Mouse (Mus musculus): ENCODE measurements around the gene Pitpnm2. TPM values are rescaled to one million over a fixed set of nuclear protein-coding genes. Genes with fewer than 3 reads are reported as not detected.
A peak's percentile ranks its signal among the peaks of the same experiment; 100 is the strongest.

Gene Pitpnm2
- polyA plus RNA-seq, 1 experiment: 54.9 TPM

GRCm38 (mm10) chr5:124247296-124247695, 2.3 kb downstream of the Pitpnm2 start:
- Histone ChIP-seq H3K4me3 (ENCODE audit: control insufficient read depth, low read depth, low read length) (no peak overlapping the region), H3K27me3 (ENCODE audit: control insufficient read depth, insufficient read depth, low read length) (no peaks in the 10 kb centered on the region), H3K36me3 (ENCODE audit: control insufficient read depth, insufficient read depth, low read length) (no peaks in the 10 kb centered on the region), H3K27ac (ENCODE audit: control insufficient read depth, insufficient read depth, low read depth, low read length) (peak overlapping the region; percentile 76), H3K4me1 (ENCODE audit: control insufficient read depth, insufficient read depth, low read length) (peaks cover 22% of the 10 kb centered on the region)
- TF ChIP-seq CTCF (IDR thresholded peaks at IDR 0.05; ENCODE audit: control insufficient read depth, insufficient read depth, insufficient replicate concordance, low read depth, low read length) (no peak), POLR2A (IDR thresholded peaks at IDR 0.05; ENCODE audit: control insufficient read depth, low read depth, low read length) (no peak)

GRCm38 (mm10) chr5:124244885-124245284, 4.7 kb downstream of the Pitpnm2 start:
- Histone ChIP-seq H3K36me3 (ENCODE audit: control insufficient read depth, insufficient read depth, low read length) (no peaks in the 10 kb centered on the region), H3K4me1 (ENCODE audit: control insufficient read depth, insufficient read depth, low read length) (peaks cover 22% of the 10 kb centered on the region), H3K27ac (ENCODE audit: control insufficient read depth, insufficient read depth, low read depth, low read length) (no peak overlapping the region), H3K27me3 (ENCODE audit: control insufficient read depth, insufficient read depth, low read length) (no peaks in the 10 kb centered on the region), H3K4me3 (ENCODE audit: control insufficient read depth, low read depth, low read length) (no peak overlapping the region)
- TF ChIP-seq POLR2A (IDR thresholded peaks at IDR 0.05; ENCODE audit: control insufficient read depth, low read depth, low read length) (no peak), CTCF (IDR thresholded peaks at IDR 0.05; ENCODE audit: control insufficient read depth, insufficient read depth, insufficient replicate concordance, low read depth, low read length) (no peak)

GRCm38 (mm10) chr5:124244449-124244848, 5.1 kb downstream of the Pitpnm2 start:
- Histone ChIP-seq H3K27me3 (ENCODE audit: control insufficient read depth, insufficient read depth, low read length) (no peaks in the 10 kb centered on the region), H3K36me3 (ENCODE audit: control insufficient read depth, insufficient read depth, low read length) (no peaks in the 10 kb centered on the region), H3K4me3 (ENCODE audit: control insufficient read depth, low read depth, low read length) (no peak overlapping the region), H3K4me1 (ENCODE audit: control insufficient read depth, insufficient read depth, low read length) (peaks cover 22% of the 10 kb centered on the region), H3K27ac (ENCODE audit: control insufficient read depth, insufficient read depth, low read depth, low read length) (no peak overlapping the region)
- TF ChIP-seq CTCF (IDR thresholded peaks at IDR 0.05; ENCODE audit: control insufficient read depth, insufficient read depth, insufficient replicate concordance, low read depth, low read length) (no peak), POLR2A (IDR thresholded peaks at IDR 0.05; ENCODE audit: control insufficient read depth, low read depth, low read length) (no peak)

GRCm38 (mm10) chr5:124243236-124243901, 6.2 kb downstream of the Pitpnm2 start:
- H3K36me3 ChIP-seq (ENCODE audit: control insufficient read depth, insufficient read depth, low read length): no peaks in the 10 kb centered on the region
- H3K27me3 ChIP-seq (ENCODE audit: control insufficient read depth, insufficient read depth, low read length): no peaks in the 10 kb centered on the region
- no peak overlapping the region for H3K27ac ChIP-seq (ENCODE audit: control insufficient read depth, insufficient read depth, low read depth, low read length)
- peaks cover 19% of the 10 kb centered on the region for H3K4me1 ChIP-seq (ENCODE audit: control insufficient read depth, insufficient read depth, low read length)
- no peak overlapping the region for H3K4me3 ChIP-seq (ENCODE audit: control insufficient read depth, low read depth, low read length)
- no peak for TF ChIP-seq CTCF (IDR thresholded peaks at IDR 0.05; ENCODE audit: control insufficient read depth, insufficient read depth, insufficient replicate concordance, low read depth, low read length)
- TF ChIP-seq POLR2A (IDR thresholded peaks at IDR 0.05; ENCODE audit: control insufficient read depth, low read depth, low read length): no peak

GRCm38 (mm10) chr5:124241686-124242444, 7.7 kb downstream of the Pitpnm2 start:
- Histone ChIP-seq H3K27me3 (ENCODE audit: control insufficient read depth, insufficient read depth, low read length) (no peaks in the 10 kb centered on the region), H3K36me3 (ENCODE audit: control insufficient read depth, insufficient read depth, low read length) (no peaks in the 10 kb centered on the region), H3K4me3 (ENCODE audit: control insufficient read depth, low read depth, low read length) (no peak overlapping the region), H3K27ac (ENCODE audit: control insufficient read depth, insufficient read depth, low read depth, low read length) (peak overlapping the region; percentile 35), H3K4me1 (ENCODE audit: control insufficient read depth, insufficient read depth, low read length) (peaks cover 13% of the 10 kb centered on the region)
- TF ChIP-seq POLR2A (IDR thresholded peaks at IDR 0.05; ENCODE audit: control insufficient read depth, low read depth, low read length) (no peak), CTCF (IDR thresholded peaks at IDR 0.05; ENCODE audit: control insufficient read depth, insufficient read depth, insufficient replicate concordance, low read depth, low read length) (no peak)

- Histone ChIP-seq H3K36me3 (ENCODE audit: control insufficient read depth, insufficient read depth, low read length) (no peaks in the 10 kb centered on the region), H3K4me1 (ENCODE audit: control insufficient read depth, insufficient read depth, low read length) (peaks cover 13% of the 10 kb centered on the region), H3K4me3 (ENCODE audit: control insufficient read depth, low read depth, low read length) (no peak overlapping the region), H3K27ac (ENCODE audit: control insufficient read depth, insufficient read depth, low read depth, low read length) (no peak overlapping the region), H3K27me3 (ENCODE audit: control insufficient read depth, insufficient read depth, low read length) (no peaks in the 10 kb centered on the region)
- no peak for TF ChIP-seq POLR2A (IDR thresholded peaks at IDR 0.05; ENCODE audit: control insufficient read depth, low read depth, low read length)
- TF ChIP-seq CTCF (IDR thresholded peaks at IDR 0.05; ENCODE audit: control insufficient read depth, insufficient read depth, insufficient replicate concordance, low read depth, low read length): no peak
Observed at GRCm38 (mm10) chr5:124240841-124241685, 8.5 kb downstream of the Pitpnm2 start.

- Histone ChIP-seq H3K36me3 (ENCODE audit: control insufficient read depth, insufficient read depth, low read length) (no peaks in the 10 kb centered on the region), H3K27me3 (ENCODE audit: control insufficient read depth, insufficient read depth, low read length) (no peaks in the 10 kb centered on the region), H3K27ac (ENCODE audit: control insufficient read depth, insufficient read depth, low read depth, low read length) (no peak overlapping the region), H3K4me1 (ENCODE audit: control insufficient read depth, insufficient read depth, low read length) (peaks cover 5% of the 10 kb centered on the region), H3K4me3 (ENCODE audit: control insufficient read depth, low read depth, low read length) (no peak overlapping the region)
- TF ChIP-seq CTCF (IDR thresholded peaks at IDR 0.05; ENCODE audit: control insufficient read depth, insufficient read depth, insufficient replicate concordance, low read depth, low read length): no peak
- no peak for TF ChIP-seq POLR2A (IDR thresholded peaks at IDR 0.05; ENCODE audit: control insufficient read depth, low read depth, low read length)
Observed at GRCm38 (mm10) chr5:124236180-124236579, 13.4 kb downstream of the Pitpnm2 start.
